Mouse (Mus musculus) myocyte (in vitro differentiated cells): Measurements from ENCODE around the gene Xlr5b.
"Not testable (repeated sequence)": the region's sequence is repeated elsewhere in the genome, so short reads cannot be mapped to it uniquely, and the experiment has no call there.

Experiments
- CEBPB ChIP-seq: IDR thresholded peaks from 2 replicates; pipeline ENCODE4 v1.6.1; 2011; ENCODE audit warnings: mild to moderate bottlenecking, moderate library complexity; ENCODE audit not compliant: poor library complexity, insufficient read depth, severe bottlenecking
- MAX ChIP-seq: IDR thresholded peaks from one replicate; pipeline ENCODE4 v1.6.1; 2011; ENCODE audit warnings: low read depth, mild to moderate bottlenecking, control low read depth
- MYOD1 ChIP-seq, 3 experiments: IDR thresholded peaks; one replicate each; pipeline ENCODE4 v1.6.1; 2011; ENCODE audit warnings: control low read depth in 2 of 3, low read depth in 2 of 3, mild to moderate bottlenecking in 2 of 3, moderate library complexity in 1 of 3; ENCODE audit not compliant: insufficient read length in 2 of 3, control insufficient read depth in 1 of 3
- POLR2A ChIP-seq: IDR thresholded peaks from one replicate; pipeline ENCODE4 v1.6.1; 2011; ENCODE audit warnings: low read depth, mild to moderate bottlenecking, control low read depth, moderate library complexity; ENCODE audit not compliant: insufficient read length
- TCF12 ChIP-seq: IDR thresholded peaks from one replicate; pipeline ENCODE4 v1.6.1; 2011; ENCODE audit warnings: mild to moderate bottlenecking, control low read depth; ENCODE audit not compliant: poor library complexity, insufficient read depth, severe bottlenecking
- USF1 ChIP-seq: IDR thresholded peaks from one replicate; pipeline ENCODE4 v1.6.1; 2011; ENCODE audit warnings: low read depth, mild to moderate bottlenecking, control low read depth, moderate library complexity

DNA sequence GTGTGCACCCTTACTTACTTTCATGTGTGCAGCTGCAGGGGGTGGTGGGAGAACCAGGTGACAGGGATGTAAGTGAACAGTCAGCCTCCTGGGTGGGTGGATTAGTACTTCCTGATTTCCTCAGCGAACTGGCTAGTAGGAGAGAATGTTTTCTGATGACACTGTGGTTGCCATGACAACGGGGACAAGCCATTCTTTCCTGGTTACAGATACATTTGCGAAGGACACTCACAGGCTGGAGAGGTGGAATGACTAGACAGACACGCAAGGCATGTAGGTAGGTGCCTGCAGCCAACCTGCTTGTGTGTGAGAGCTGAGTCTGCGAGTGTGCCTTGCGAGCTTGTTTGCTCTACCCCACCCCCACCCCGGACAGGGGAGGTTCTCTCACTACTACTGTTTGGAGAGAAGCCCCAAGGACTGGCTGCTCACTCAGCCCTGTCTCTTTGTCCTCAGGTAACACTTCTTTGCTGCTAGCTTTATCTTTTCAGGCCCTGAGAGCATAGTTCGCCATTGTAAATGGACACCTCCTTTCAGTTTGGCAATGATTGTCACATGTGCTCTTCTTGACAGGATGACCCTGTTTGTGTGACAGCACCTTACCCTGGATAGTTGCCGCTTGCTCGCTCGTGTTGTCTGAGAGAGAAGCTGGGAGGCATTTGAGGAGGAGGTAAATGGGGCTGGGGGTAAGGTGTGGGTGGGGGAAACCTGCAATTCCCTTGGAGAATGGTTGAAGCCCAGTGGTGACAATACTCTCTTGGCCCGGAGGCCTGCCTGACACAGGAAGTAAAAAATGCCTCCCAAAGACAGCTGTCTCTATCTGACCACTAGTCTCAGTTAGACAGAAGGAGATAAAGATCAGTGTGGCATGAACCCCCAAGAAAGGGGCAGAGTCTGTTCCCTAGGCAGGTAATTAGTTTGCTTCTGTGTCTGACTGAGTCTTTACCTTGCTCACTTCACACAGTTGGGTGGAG lies 25.5 kb upstream of the Xlr5b start:
- not testable (repeated sequence) for TF ChIP-seq TCF12; CEBPB; USF1; POLR2A; MAX; MYOD1 (IDR thresholded peaks at IDR 0.05; ENCODE audit: control insufficient read depth in 1 of 3, insufficient read length in 2 of 3, low read depth in 2 of 3)
